Mouse (Mus musculus): ENCODE measurements around the gene Zfyve26. TPM values are rescaled to one million over a fixed set of nuclear protein-coding genes. Genes with fewer than 3 reads are reported as not detected.
"Not testable (repeated sequence)": the region's sequence is repeated elsewhere in the genome, so short reads cannot be mapped to it uniquely, and the experiment has no call there.

Gene Zfyve26
- polyA plus RNA-seq, 1 experiment = 14.6 TPM

GRCm38 (mm10) chr12:79217511-79217910 is 78.6 kb downstream of the Zfyve26 start:
- H3K4me1 ChIP-seq (ENCODE audit: control insufficient read depth, insufficient read depth, low read length) = no peaks in the 10 kb centered on the region
- no peak overlapping the region for H3K27ac ChIP-seq (ENCODE audit: insufficient read depth, low read length)
- no peak overlapping the region for H3K4me3 ChIP-seq (ENCODE audit: insufficient read depth, low read length)
- no peak for TF ChIP-seq CTCF (IDR thresholded peaks at IDR 0.05; ENCODE audit: borderline replicate concordance, insufficient read depth, low read length)
- no peak for TF ChIP-seq POLR2A (IDR thresholded peaks at IDR 0.05; ENCODE audit: low read depth, low read length)

GRCm38 (mm10) chr12:79211447-79211846 is 84.7 kb downstream of the Zfyve26 start:
- no peak overlapping the region for H3K4me3 ChIP-seq (ENCODE audit: insufficient read depth, low read length)
- H3K27ac ChIP-seq (ENCODE audit: insufficient read depth, low read length) = no peak overlapping the region
- TF ChIP-seq CTCF (IDR thresholded peaks at IDR 0.05; ENCODE audit: borderline replicate concordance, insufficient read depth, low read length) = no peak
- no peak for TF ChIP-seq POLR2A (IDR thresholded peaks at IDR 0.05; ENCODE audit: low read depth, low read length)
- H3K4me1 ChIP-seq (ENCODE audit: control insufficient read depth, insufficient read depth, low read length) = no peaks in the 10 kb centered on the region

- TF ChIP-seq POLR2A (IDR thresholded peaks at IDR 0.05; ENCODE audit: low read depth, low read length) (no peak), CTCF (IDR thresholded peaks at IDR 0.05; ENCODE audit: borderline replicate concordance, insufficient read depth, low read length) (no peak)
- H3K27ac ChIP-seq (ENCODE audit: insufficient read depth, low read length) = no peak within 1 kb of the TSS
- H3K4me3 ChIP-seq (ENCODE audit: insufficient read depth, low read length) = peak within 1 kb of the TSS; percentile 34
- H3K4me1 ChIP-seq (ENCODE audit: control insufficient read depth, insufficient read depth, low read length) = no peaks in the 10 kb centered on the region
Measured at GRCm38 (mm10) chr12:79208703-79209464, 87.2 kb downstream of the Zfyve26 start, which contains the start of gene Rdh12. Rdh12 (plus strand) TSS chr12:79208914.

- Histone ChIP-seq H3K4me3 (ENCODE audit: insufficient read depth, low read length) (no peak overlapping the region), H3K4me1 (ENCODE audit: control insufficient read depth, insufficient read depth, low read length) (no peaks in the 10 kb centered on the region), H3K27ac (ENCODE audit: insufficient read depth, low read length) (no peak overlapping the region)
- no peak for TF ChIP-seq POLR2A (IDR thresholded peaks at IDR 0.05; ENCODE audit: low read depth, low read length)
- no peak for TF ChIP-seq CTCF (IDR thresholded peaks at IDR 0.05; ENCODE audit: borderline replicate concordance, insufficient read depth, low read length)
Measured at GRCm38 (mm10) chr12:79201882-79202281, 94.2 kb downstream of the Zfyve26 start.

- no peak for TF ChIP-seq CTCF (IDR thresholded peaks at IDR 0.05; ENCODE audit: borderline replicate concordance, insufficient read depth, low read length)
- no peak for TF ChIP-seq POLR2A (IDR thresholded peaks at IDR 0.05; ENCODE audit: low read depth, low read length)
- Histone ChIP-seq H3K27ac (ENCODE audit: insufficient read depth, low read length) (no peak overlapping the region), H3K4me3 (ENCODE audit: insufficient read depth, low read length) (no peak overlapping the region), H3K4me1 (ENCODE audit: control insufficient read depth, insufficient read depth, low read length) (no peaks in the 10 kb centered on the region)
Measured at GRCm38 (mm10) chr12:79197105-79197504, 99.0 kb downstream of the Zfyve26 start.

- Histone ChIP-seq H3K4me3 (ENCODE audit: insufficient read depth, low read length) (no peak overlapping the region), H3K4me1 (ENCODE audit: control insufficient read depth, insufficient read depth, low read length) (no peaks in the 10 kb centered on the region), H3K27ac (ENCODE audit: insufficient read depth, low read length) (no peak overlapping the region)
- TF ChIP-seq CTCF (IDR thresholded peaks at IDR 0.05; ENCODE audit: borderline replicate concordance, insufficient read depth, low read length) = 0 out of 2 replicates have a peak, but pooled peaks have one; percentile 24
- TF ChIP-seq POLR2A (IDR thresholded peaks at IDR 0.05; ENCODE audit: low read depth, low read length) = no peak
Measured at GRCm38 (mm10) chr12:79193441-79193840, 102.7 kb downstream of the Zfyve26 start.

GRCm38 (mm10) chr12:79192193-79192592 is 103.9 kb downstream of the Zfyve26 start, which contains the start of gene Rdh11:
Rdh11 (minus strand) TSS chr12:79192293.
- no peak for TF ChIP-seq POLR2A (IDR thresholded peaks at IDR 0.05; ENCODE audit: low read depth, low read length)
- no peak for TF ChIP-seq CTCF (IDR thresholded peaks at IDR 0.05; ENCODE audit: borderline replicate concordance, insufficient read depth, low read length)
- Histone ChIP-seq H3K4me3 (ENCODE audit: insufficient read depth, low read length) (peak within 1 kb of the TSS; percentile 86), H3K27ac (ENCODE audit: insufficient read depth, low read length) (no peak within 1 kb of the TSS), H3K4me1 (ENCODE audit: control insufficient read depth, insufficient read depth, low read length) (no peaks in the 10 kb centered on the region)

- Histone ChIP-seq H3K4me3 (ENCODE audit: insufficient read depth, low read length) (peak overlapping the region; percentile 86), H3K27ac (ENCODE audit: insufficient read depth, low read length) (no peak overlapping the region), H3K4me1 (ENCODE audit: control insufficient read depth, insufficient read depth, low read length) (no peaks in the 10 kb centered on the region)
- TF ChIP-seq CTCF (IDR thresholded peaks at IDR 0.05; ENCODE audit: borderline replicate concordance, insufficient read depth, low read length) = no peak
- TF ChIP-seq POLR2A (IDR thresholded peaks at IDR 0.05; ENCODE audit: low read depth, low read length) = peak; percentile 91
Measured at GRCm38 (mm10) chr12:79191701-79192100, 104.4 kb downstream of the Zfyve26 start.

- Histone ChIP-seq H3K4me3 (ENCODE audit: insufficient read depth, low read length) (peak overlapping the region; percentile 86), H3K4me1 (ENCODE audit: control insufficient read depth, insufficient read depth, low read length) (no peaks in the 10 kb centered on the region), H3K27ac (ENCODE audit: insufficient read depth, low read length) (no peak overlapping the region)
- TF ChIP-seq CTCF (IDR thresholded peaks at IDR 0.05; ENCODE audit: borderline replicate concordance, insufficient read depth, low read length) (no peak), POLR2A (IDR thresholded peaks at IDR 0.05; ENCODE audit: low read depth, low read length) (0 out of 2 replicates have a peak, but pooled peaks have one; percentile 15)
Measured at GRCm38 (mm10) chr12:79190931-79191673, 105.0 kb downstream of the Zfyve26 start.

- not testable (repeated sequence) for H3K4me1 ChIP-seq (ENCODE audit: control insufficient read depth, insufficient read depth, low read length); H3K4me3 ChIP-seq (ENCODE audit: insufficient read depth, low read length); H3K27ac ChIP-seq (ENCODE audit: insufficient read depth, low read length)
Measured at GRCm38 (mm10) chr12:79185160-79185559, 110.9 kb downstream of the Zfyve26 start.

Other genes starting within 250 kb of the Zfyve26 start
- gene Pigh, start 206.7 kb downstream of the Zfyve26 start, polyA plus RNA-seq (2011; ENCODE audit: insufficient read length, low read depth, missing spikeins) = 11.9 and 14.1 TPM in 2 replicates
- gene Arg2, start 165.5 kb downstream of the Zfyve26 start, polyA plus RNA-seq (2011; ENCODE audit: insufficient read length, low read depth, missing spikeins) = 0.35 TPM in 1 of 2 replicates, not detected in the other
- 138 and 157 TPM in 2 replicates for gene Vti1b, start 123.6 kb downstream of the Zfyve26 start, polyA plus RNA-seq (2011; ENCODE audit: insufficient read length, low read depth, missing spikeins)
- gene Rdh11, start 104.0 kb downstream of the Zfyve26 start, polyA plus RNA-seq (2011; ENCODE audit: insufficient read length, low read depth, missing spikeins) = 25.8 and 26.4 TPM in 2 replicates
- gene Rdh12, start 87.4 kb downstream of the Zfyve26 start, polyA plus RNA-seq (2011; ENCODE audit: insufficient read length, low read depth, missing spikeins) = 1.6 and 1.8 TPM in 2 replicates
- gene Rad51b, start 978 bp upstream of the Zfyve26 start, polyA plus RNA-seq (2011; ENCODE audit: insufficient read length, low read depth, missing spikeins) = 2.7 and 4.0 TPM in 2 replicates

All from embryonic fibroblast, embryonic 13.5 days (primary cell).